Mouse (Mus musculus) small intestine, adult 2 months (tissue): ENCODE results near the gene Rsph3a.

Source experiments
- CTCF ChIP-seq: fragments of 200-500 bp; IDR thresholded peaks from 2 replicates; pipeline ENCODE4 v1.5.1; 2012; ENCODE audit warnings: low read depth, mild to moderate bottlenecking, control low read depth, inconsistent platforms, low read length, moderate library complexity, mixed read lengths; ENCODE audit not compliant: insufficient replicate concordance, insufficient read length; ENCODE audit errors: extremely low read depth
- POLR2A ChIP-seq: fragments of 200-500 bp; IDR thresholded peaks from 2 replicates; pipeline ENCODE4 v1.6.1; 2012; ENCODE audit warnings: low read depth, mild to moderate bottlenecking, control low read depth, inconsistent platforms, low read length, moderate library complexity

GRCm38 (mm10) chr17:7905936-7906685 lies 39.3 kb upstream of the Rsph3a start:
- TF ChIP-seq POLR2A (no peak), CTCF (no peak)
